Mouse (Mus musculus) E14TG2a.4 (cell line): ENCODE measurements around the gene Mast4.

Experiments
- CTCF ChIP-seq: conservative IDR thresholded peaks from 2 replicates; pipeline ENCODE4 v1.5.1; 2014; ENCODE audit warnings: low read length
- NANOG ChIP-seq: IDR thresholded peaks from 2 replicates; pipeline ENCODE4 v1.6.1; 2014; ENCODE audit warnings: borderline replicate concordance, low read length, mixed read lengths

DNA sequence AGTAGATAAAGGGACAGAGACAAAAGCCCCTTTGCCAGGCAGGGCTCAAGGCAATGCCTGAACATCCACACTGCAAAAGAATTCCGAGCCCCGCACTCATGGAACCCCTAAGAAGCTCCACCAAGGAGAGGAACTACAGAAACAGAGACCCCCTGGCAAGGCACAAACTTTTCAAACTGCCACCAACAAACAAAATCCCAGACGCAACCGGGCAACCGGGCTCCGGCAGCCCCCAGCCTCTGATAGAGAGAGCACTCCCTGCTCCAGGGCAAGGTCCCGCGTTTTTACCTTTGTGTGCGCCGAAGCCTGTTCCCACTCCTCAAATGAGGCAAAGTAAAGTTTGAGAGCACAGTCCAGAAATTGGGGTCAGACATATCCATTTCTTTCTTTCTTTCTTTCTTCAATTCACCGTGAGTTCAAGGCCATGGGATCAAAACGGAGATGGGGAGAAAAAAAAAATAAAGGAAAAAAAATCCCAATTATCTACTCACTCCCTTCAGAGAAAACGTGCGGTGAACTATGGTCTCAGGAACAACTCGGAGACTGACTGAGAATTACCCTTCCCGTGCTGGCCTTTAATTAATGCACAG is 428.8 kb downstream of the Mast4 start:
- TF ChIP-seq CTCF (no peak), NANOG (no peak)
